Mouse (Mus musculus): ENCODE results near the gene Ugt3a2.

Gene Ugt3a2

GRCm38 (mm10) chr15:9335341-9335740, at the start of gene Ugt3a2:
Gene Ugt3a2, plus strand, starts transcription at chr15:9335550.
- no peak for ATAC-seq (ENCODE audit: insufficient number of reproducible peaks, low FRiP score, low TSS enrichment)

GRCm38 (mm10) chr15:9289660-9290059, 45.7 kb upstream of the Ugt3a2 start:
- no peak for ATAC-seq (ENCODE audit: insufficient number of reproducible peaks, low FRiP score, low TSS enrichment)

GRCm38 (mm10) chr15:9305978-9306692, 29.2 kb upstream of the Ugt3a2 start:
- no peak for ATAC-seq (ENCODE audit: insufficient number of reproducible peaks, low FRiP score, low TSS enrichment)

- ATAC-seq (ENCODE audit: insufficient number of reproducible peaks, low FRiP score, low TSS enrichment), result no peak
These were observed 754 bp upstream of the Ugt3a2 start for GRCm38 (mm10) chr15:9334596-9334995.

GRCm38 (mm10) chr15:9336616-9337015, 1.3 kb downstream of the Ugt3a2 start:
- no peak for ATAC-seq (ENCODE audit: insufficient number of reproducible peaks, low FRiP score, low TSS enrichment)

GRCm38 (mm10) chr15:9337021-9337420, 1.7 kb downstream of the Ugt3a2 start:
- no peak for ATAC-seq (ENCODE audit: insufficient number of reproducible peaks, low FRiP score, low TSS enrichment)

GRCm38 (mm10) chr15:9348739-9349138, 13.4 kb downstream of the Ugt3a2 start:
- no peak for ATAC-seq (ENCODE audit: insufficient number of reproducible peaks, low FRiP score, low TSS enrichment)

- ATAC-seq (ENCODE audit: insufficient number of reproducible peaks, low FRiP score, low TSS enrichment), result no peak
These were observed 27.5 kb downstream of the Ugt3a2 start for GRCm38 (mm10) chr15:9362801-9363200.

GRCm38 (mm10) chr15:9368774-9369173, 33.4 kb downstream of the Ugt3a2 start:
- no peak for ATAC-seq (ENCODE audit: insufficient number of reproducible peaks, low FRiP score, low TSS enrichment)

GRCm38 (mm10) chr15:9376281-9376680, 40.9 kb downstream of the Ugt3a2 start:
- ATAC-seq (ENCODE audit: insufficient number of reproducible peaks, low FRiP score, low TSS enrichment), result no peak

- ATAC-seq (ENCODE audit: insufficient number of reproducible peaks, low FRiP score, low TSS enrichment), result no peak
These were observed 74.1 kb downstream of the Ugt3a2 start for GRCm38 (mm10) chr15:9409475-9409874.

Data from cerebellum, adult (tissue).